Comparison of ENCODE assay signal across 27 mouse cellular contexts in genomic region chr2:93729585-93729984, GRCm38 (mm10).
DNase-seq lines count a peak whose midpoint lies in the region; ATAC-seq and TF ChIP-seq lines count a peak whose summit lies in the region.
"Had no signal": no experiment of that assay in that cellular context is flagged by ENCODE, and none has a peak within 500 bp of the region (broad histone marks: within the 10 kb centered on the region; RNA-seq: fewer than 3 reads in every experiment).

No protein-coding gene starts in this region.

- 0 out of 2 replicates have a peak, but pooled peaks have one; percentile 10 for TF ChIP-seq CTCF in lung, postnatal 0 days (IDR thresholded peaks at IDR 0.05)
- no peak for TF ChIP-seq CTCF in lung, adult 2 months (IDR thresholded peaks at IDR 0.05; ENCODE audit: insufficient read depth, low read length)

- H3K9me3 ChIP-seq in hindbrain, embryonic 12.5 days (replicated peaks), result peaks cover 4% of the 10 kb centered on the region
- H3K9me3 ChIP-seq in hindbrain, embryonic 16.5 days (ENCODE audit: control insufficient read depth, low read length), result no peaks in the 10 kb centered on the region; the same call in 1 of the 2 replicates
- no peaks in the 10 kb centered on the region for H3K9me3 ChIP-seq in lung, postnatal 0 days (ENCODE audit: low read length)
- no peaks in the 10 kb centered on the region for H3K9me3 ChIP-seq in embryonic facial prominence, embryonic 10.5 days
- H3K9me3 ChIP-seq: limb, embryonic 15.5 days; liver, embryonic 15.5 days; midbrain, embryonic 15.5 days; stomach, embryonic 15.5 days had no signal

- no peak overlapping the region for H3K9ac ChIP-seq in hindbrain, embryonic 12.5 days
- no peak overlapping the region for H3K9ac ChIP-seq in hindbrain, embryonic 16.5 days (ENCODE audit: low read depth, low read length)
- H3K9ac ChIP-seq in lung, postnatal 0 days (replicated peaks; ENCODE audit: low read depth), result no peak overlapping the region
- H3K9ac ChIP-seq: forebrain, postnatal 0 days; limb, embryonic 15.5 days; liver, embryonic 15.5 days; midbrain, embryonic 15.5 days; neural tube, embryonic 13.5 days; stomach, embryonic 15.5 days had no signal

- no peak overlapping the region for H3K4me3 ChIP-seq in hindbrain, embryonic 12.5 days
- no peak overlapping the region for H3K4me3 ChIP-seq in hindbrain, embryonic 16.5 days (ENCODE audit: low read length)
- no peak overlapping the region for H3K4me3 ChIP-seq in lung, postnatal 0 days (ENCODE audit: low read depth, low read length)
- no peak overlapping the region for H3K4me3 ChIP-seq in lung, adult 2 months (replicated peaks; ENCODE audit: extremely low read depth, low read depth, low read length)
- no peak overlapping the region for H3K4me3 ChIP-seq in embryonic facial prominence, embryonic 10.5 days
- H3K4me3 ChIP-seq: erythroblast, embryonic 14.5 days; heart, adult 2 months; limb, embryonic 15.5 days; liver, embryonic 15.5 days; midbrain, embryonic 15.5 days; neural tube, embryonic 13.5 days; stomach, embryonic 15.5 days had no signal

- no peak for TF ChIP-seq EP300 in lung, postnatal 0 days (IDR thresholded peaks at IDR 0.05)

- ATAC-seq in hindbrain, embryonic 12.5 days (ENCODE audit: low FRiP score), result peak; percentile 46; the same call in 1 of the 2 replicates
- ATAC-seq in hindbrain, embryonic 16.5 days, result no peak
- no peak for ATAC-seq in lung, postnatal 0 days
- ATAC-seq: forebrain, postnatal 0 days; intestine, postnatal 0 days; midbrain, embryonic 15.5 days had no signal

- DNase-seq in lung, postnatal 0 days (ENCODE audit: low spot score), result no peak
- no peak for DNase-seq in lung, adult 2 months
- peak; percentile 68 for DNase-seq in embryo, embryonic 10.5 days (ENCODE audit: low spot score)
- DNase-seq in embryonic facial prominence, embryonic 10.5 days (ENCODE audit: low spot score), result no peak
- no peak for DNase-seq in adrenal gland, postnatal 10 days
- DNase-seq in cerebellum, adult 8-10 months, result no peak
- DNase-seq: adrenal gland, postnatal 36 days; cerebellum, adult 18-20 months; cerebellum, postnatal 14 days; forebrain, postnatal 0 days; heart, adult 2 months; heart, postnatal 14 days; kidney, adult 9 months; kidney, postnatal 10 days; layer of hippocampus, postnatal 36 days; left cerebral cortex, postnatal 4 days; retina, postnatal 1 day; right cerebral cortex, postnatal 14 days had no signal

- no peak for TF ChIP-seq POLR2A in lung, adult 2 months (IDR thresholded peaks at IDR 0.05; ENCODE audit: borderline replicate concordance, extremely low read depth, low read depth, low read length)

- peaks cover 4% of the 10 kb centered on the region; the same call in 1 of the 2 replicates for H3K4me1 ChIP-seq in hindbrain, embryonic 12.5 days
- no peaks in the 10 kb centered on the region for H3K4me1 ChIP-seq in hindbrain, embryonic 16.5 days (ENCODE audit: control insufficient read depth, insufficient read depth, low read depth, low read length)
- no peaks in the 10 kb centered on the region for H3K4me1 ChIP-seq in lung, postnatal 0 days (ENCODE audit: insufficient read depth, low read depth, low read length)
- no peaks in the 10 kb centered on the region; the same call in 1 of the 2 replicates for H3K4me1 ChIP-seq in lung, adult 2 months (ENCODE audit: control insufficient read depth, insufficient read depth, low read length)
- H3K4me1 ChIP-seq in embryonic facial prominence, embryonic 10.5 days, result peaks cover 40% of the 10 kb centered on the region
- H3K4me1 ChIP-seq: liver, embryonic 15.5 days; midbrain, embryonic 15.5 days; neural tube, embryonic 13.5 days; stomach, embryonic 15.5 days had no signal

- 47% methylated on average over 11 of the region's 11 CpGs for WGBS in hindbrain, embryonic 12.5 days
- WGBS in hindbrain, embryonic 16.5 days, result 50% methylated on average over 11 of the region's 11 CpGs
- 57% methylated on average over 11 of the region's 11 CpGs for WGBS in lung, postnatal 0 days
- WGBS in lung, adult 2 months, result 69% methylated on average over 11 of the region's 11 CpGs
- WGBS in embryonic facial prominence, embryonic 10.5 days, result 70% methylated on average over 11 of the region's 11 CpGs

- no peak overlapping the region for H3K4me2 ChIP-seq in hindbrain, embryonic 12.5 days (replicated peaks)
- H3K4me2 ChIP-seq in hindbrain, embryonic 16.5 days (ENCODE audit: low read length), result no peak overlapping the region
- H3K4me2 ChIP-seq in lung, postnatal 0 days (replicated peaks; ENCODE audit: low read depth, low read length), result no peak overlapping the region
- H3K4me2 ChIP-seq: limb, embryonic 15.5 days; liver, embryonic 15.5 days; midbrain, embryonic 15.5 days; neural tube, embryonic 13.5 days; stomach, embryonic 15.5 days had no signal

- peaks cover 9% of the 10 kb centered on the region; the same call in 1 of the 2 replicates for H3K36me3 ChIP-seq in hindbrain, embryonic 12.5 days
- H3K36me3 ChIP-seq in hindbrain, embryonic 16.5 days (ENCODE audit: control insufficient read depth, insufficient read depth, low read length), result peaks cover 14% of the 10 kb centered on the region; the same call in 1 of the 2 replicates
- H3K36me3 ChIP-seq in lung, postnatal 0 days (ENCODE audit: insufficient read depth, low read length), result peaks cover 7% of the 10 kb centered on the region; the same call in 1 of the 2 replicates
- H3K36me3 ChIP-seq in embryonic facial prominence, embryonic 10.5 days (replicated peaks), result peaks cover 43% of the 10 kb centered on the region

- no peak overlapping the region for H3K27ac ChIP-seq in hindbrain, embryonic 12.5 days
- no peak overlapping the region for H3K27ac ChIP-seq in hindbrain, embryonic 16.5 days (ENCODE audit: low read depth, low read length)
- no peak overlapping the region for H3K27ac ChIP-seq in lung, postnatal 0 days (ENCODE audit: low read length)
- H3K27ac ChIP-seq in embryonic facial prominence, embryonic 10.5 days (replicated peaks), result 0 out of 2 replicates have a peak overlapping the region, but pooled peaks have one; percentile 10
- H3K27ac ChIP-seq: heart, adult 2 months; limb, embryonic 15.5 days; liver, embryonic 15.5 days; midbrain, embryonic 15.5 days; neural tube, embryonic 13.5 days; stomach, embryonic 15.5 days had no signal

- H3K27me3 ChIP-seq in hindbrain, embryonic 12.5 days, result no peaks in the 10 kb centered on the region
- H3K27me3 ChIP-seq in hindbrain, embryonic 16.5 days (replicated peaks; ENCODE audit: control insufficient read depth, insufficient read depth, low read length), result no peaks in the 10 kb centered on the region
- no peaks in the 10 kb centered on the region for H3K27me3 ChIP-seq in lung, postnatal 0 days (replicated peaks; ENCODE audit: insufficient read depth, low read length)
- H3K27me3 ChIP-seq in embryonic facial prominence, embryonic 10.5 days (replicated peaks; ENCODE audit: low read depth, poor library complexity, severe bottlenecking), result no peaks in the 10 kb centered on the region
- H3K27me3 ChIP-seq: liver, embryonic 15.5 days; midbrain, embryonic 15.5 days; neural tube, embryonic 13.5 days; stomach, embryonic 15.5 days had no signal
